Mouse (Mus musculus): ENCODE measurements around the gene H2al1j. TPM values are rescaled to one million over a fixed set of nuclear protein-coding genes. Genes with fewer than 3 reads are reported as not detected.
"Not testable (repeated sequence)": the region's sequence is repeated elsewhere in the genome, so short reads cannot be mapped to it uniquely, and the experiment has no call there.

H2al1j gene
- not detected for total RNA-seq (2021)
- long read RNA-seq, experiment 1, result 0 reads
- long read RNA-seq, experiment 2, result 0 reads

DNA sequence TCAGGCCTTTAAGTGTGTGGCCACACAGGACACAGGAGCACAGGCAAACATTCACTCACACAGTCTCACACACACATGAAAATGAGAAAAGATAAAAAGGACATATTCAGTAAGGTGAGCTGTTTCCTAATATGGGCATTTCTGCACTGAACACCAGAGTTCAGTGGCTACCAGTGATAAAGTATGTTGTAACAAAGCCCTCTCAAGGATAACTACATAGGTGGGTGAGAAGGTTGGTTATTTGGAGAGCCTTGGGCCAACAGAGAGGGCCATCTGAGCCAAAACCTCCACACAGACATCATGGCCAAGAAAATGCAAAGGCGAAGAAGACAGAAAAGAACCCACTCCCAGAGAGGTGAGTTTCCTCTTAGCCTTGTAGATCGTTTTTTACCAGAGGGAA is at the start of gene H2al1j:
TSS of gene H2al1j (plus strand) at position 301 of the 400 bp plus-strand sequence.
- DNase-seq (ENCODE audit: low spot score in 2 of 2), result not testable (repeated sequence)

DNA sequence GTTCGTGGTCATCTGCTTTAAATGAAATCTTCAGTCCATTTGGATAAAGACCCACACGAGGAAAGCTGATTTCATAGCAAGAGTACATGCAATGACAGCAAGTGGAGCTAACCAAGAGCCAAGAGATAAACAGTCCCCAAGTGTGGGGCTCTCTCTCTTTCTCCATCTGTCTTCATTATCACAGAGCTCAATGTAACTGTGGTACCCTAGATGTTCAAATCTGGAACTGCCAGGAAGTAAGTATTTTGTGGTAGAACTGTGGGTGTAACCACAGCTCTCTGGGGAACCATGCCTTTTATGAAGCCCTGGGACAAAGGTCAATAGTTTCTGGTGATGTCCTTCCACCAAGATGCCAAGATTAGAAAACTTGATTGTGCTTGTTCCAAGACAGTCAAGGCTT is 46.9 kb upstream of the H2al1j start:
- no peak for DNase-seq (ENCODE audit: low spot score in 2 of 2)

DNA sequence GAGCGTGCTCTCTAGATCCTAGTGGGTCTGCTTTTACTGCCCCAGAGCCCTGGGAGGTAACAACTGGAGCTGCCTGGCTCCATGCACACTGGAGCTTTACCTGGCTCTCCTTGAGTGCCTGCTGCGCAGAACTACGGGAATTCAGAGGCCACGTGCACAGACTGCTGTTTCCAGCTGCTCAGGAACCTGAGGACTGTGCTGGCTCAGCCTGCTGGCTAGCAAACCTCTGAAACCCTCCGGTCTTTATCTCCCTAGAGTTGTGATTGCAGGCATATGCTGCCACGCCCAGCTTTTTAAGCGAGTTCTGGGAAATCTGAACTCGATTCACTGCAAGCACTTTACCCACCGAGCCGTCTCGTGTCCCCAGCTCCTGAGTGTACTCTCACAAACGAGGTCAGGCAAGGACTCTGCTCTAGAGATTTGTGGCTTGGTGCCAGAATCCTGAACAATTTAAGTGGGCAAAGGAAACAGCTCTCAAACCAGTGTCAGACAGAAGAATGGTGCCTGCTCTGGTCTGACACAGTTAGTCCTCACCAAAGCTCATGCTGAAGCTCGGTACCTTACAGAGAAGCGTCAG is 39.2 kb upstream of the H2al1j start:
- DNase-seq (ENCODE audit: low spot score in 2 of 2), result no peak

DNA sequence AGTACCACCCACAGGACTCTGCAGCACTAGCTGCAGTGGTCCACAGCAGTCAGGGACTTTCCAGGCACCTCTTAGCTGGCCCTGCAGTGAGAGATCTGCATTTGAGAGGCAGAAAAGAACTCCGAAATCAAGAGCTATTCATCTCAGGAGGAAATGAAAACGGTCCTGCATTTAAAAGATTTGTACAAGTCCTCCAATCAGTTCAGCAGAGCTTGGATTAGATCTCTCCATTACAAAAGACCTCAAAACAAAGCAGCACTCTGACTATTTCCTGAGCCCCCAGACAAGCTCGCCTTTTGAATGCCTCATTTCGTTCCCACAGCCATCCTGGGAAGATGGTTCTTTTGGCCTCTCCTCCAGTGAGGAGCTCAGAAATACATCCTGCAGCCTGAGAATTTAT is 38.4 kb upstream of the H2al1j start:
- DNase-seq (ENCODE audit: low spot score in 2 of 2), result no peak

DNA sequence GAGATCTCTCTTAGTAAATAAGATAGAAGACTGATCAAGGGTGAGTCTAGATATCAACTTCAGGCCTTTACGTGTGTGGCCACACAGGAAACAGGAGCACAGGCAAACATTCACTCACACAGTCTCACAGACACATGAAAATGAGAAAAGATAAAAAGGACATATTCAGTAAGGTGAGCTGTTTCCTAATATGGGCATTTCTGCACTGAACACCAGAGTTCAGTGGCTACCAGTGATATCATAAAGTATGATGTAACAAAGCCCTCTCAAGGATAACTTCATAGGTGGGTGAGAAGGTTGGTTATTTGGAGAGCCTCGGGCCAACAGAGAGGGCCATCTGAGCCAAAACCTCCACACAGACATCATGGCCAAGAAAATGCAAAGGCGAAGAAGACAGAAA is 28.7 kb upstream of the H2al1j start, which contains the start of gene H2al1a:
TSS of gene H2al1a (plus strand) at position 301 of the 400 bp plus-strand sequence.
- DNase-seq (ENCODE audit: low spot score in 2 of 2), result not testable (repeated sequence)

- not testable (repeated sequence) for DNase-seq (ENCODE audit: low spot score in 2 of 2)
Measured at GRCm38 (mm10) chrX:11302132-11302531, 25.5 kb upstream of the H2al1j start, which contains the start of gene H2al1b. H2al1b (plus strand) TSS chrX:11302432.

GRCm38 (mm10) chrX:11305355-11305754 is 22.3 kb upstream of the H2al1j start, which contains the start of gene H2al1c:
H2al1c (plus strand) TSS chrX:11305655.
- not testable (repeated sequence) for DNase-seq (ENCODE audit: low spot score in 2 of 2)

GRCm38 (mm10) chrX:11308524-11308923 is 19.1 kb upstream of the H2al1j start, which contains the start of gene H2al1d:
H2al1d (plus strand) TSS chrX:11308824.
- DNase-seq (ENCODE audit: low spot score in 2 of 2), result not testable (repeated sequence)

DNA sequence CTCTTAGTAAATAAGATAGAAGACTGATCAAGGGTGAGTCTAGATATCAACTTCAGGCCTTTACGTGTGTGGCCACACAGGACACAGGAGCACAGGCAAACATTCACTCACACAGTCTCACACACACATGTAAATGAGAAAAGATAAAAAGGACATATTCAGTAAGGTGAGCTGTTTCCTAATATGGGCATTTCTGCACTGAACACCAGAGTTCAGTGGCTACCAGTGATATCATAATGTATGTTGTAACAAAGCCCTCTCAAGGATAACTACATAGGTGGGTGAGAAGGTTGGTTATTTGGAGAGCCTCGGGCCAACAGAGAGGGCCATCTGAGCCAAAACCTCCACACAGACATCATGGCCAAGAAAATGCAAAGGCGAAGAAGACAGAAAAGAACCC is 16.0 kb upstream of the H2al1j start, which contains the start of gene H2al1e:
TSS of gene H2al1e (plus strand) at position 301 of the 400 bp plus-strand sequence.
- DNase-seq (ENCODE audit: low spot score in 2 of 2), result not testable (repeated sequence)

GRCm38 (mm10) chrX:11314858-11315257 is 12.8 kb upstream of the H2al1j start, which contains the start of gene H2al1f:
H2al1f (plus strand) TSS chrX:11315158.
- DNase-seq (ENCODE audit: low spot score in 2 of 2), result not testable (repeated sequence)

GRCm38 (mm10) chrX:11317956-11318355 is 9.7 kb upstream of the H2al1j start, which contains the start of gene H2al1g:
H2al1g (plus strand) TSS chrX:11318256.
- not testable (repeated sequence) for DNase-seq (ENCODE audit: low spot score in 2 of 2)

- DNase-seq (ENCODE audit: low spot score in 2 of 2), result not testable (repeated sequence)
Measured at GRCm38 (mm10) chrX:11321192-11321591, 6.4 kb upstream of the H2al1j start, which contains the start of gene H2al1h. H2al1h (plus strand) TSS chrX:11321492.

DNA sequence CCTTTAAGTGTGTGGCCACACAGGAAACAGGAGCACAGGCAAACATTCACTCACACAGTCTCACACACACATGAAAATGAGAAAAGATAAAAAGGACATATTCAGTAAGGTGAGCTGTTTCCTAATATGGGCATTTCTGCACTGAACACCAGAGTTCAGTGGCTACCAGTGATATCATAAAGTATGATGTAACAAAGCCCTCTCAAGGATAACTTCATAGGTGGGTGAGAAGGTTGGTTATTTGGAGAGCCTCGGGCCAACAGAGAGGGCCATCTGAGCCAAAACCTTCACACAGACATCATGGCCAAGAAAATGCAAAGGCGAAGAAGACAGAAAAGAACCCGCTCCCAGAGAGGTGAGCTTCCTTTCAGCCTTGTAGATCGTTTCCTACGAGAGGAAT is 3.3 kb upstream of the H2al1j start, which contains the start of gene H2al1i:
TSS of gene H2al1i (plus strand) at position 301 of the 400 bp plus-strand sequence.
- DNase-seq (ENCODE audit: low spot score in 2 of 2), result not testable (repeated sequence)

DNA sequence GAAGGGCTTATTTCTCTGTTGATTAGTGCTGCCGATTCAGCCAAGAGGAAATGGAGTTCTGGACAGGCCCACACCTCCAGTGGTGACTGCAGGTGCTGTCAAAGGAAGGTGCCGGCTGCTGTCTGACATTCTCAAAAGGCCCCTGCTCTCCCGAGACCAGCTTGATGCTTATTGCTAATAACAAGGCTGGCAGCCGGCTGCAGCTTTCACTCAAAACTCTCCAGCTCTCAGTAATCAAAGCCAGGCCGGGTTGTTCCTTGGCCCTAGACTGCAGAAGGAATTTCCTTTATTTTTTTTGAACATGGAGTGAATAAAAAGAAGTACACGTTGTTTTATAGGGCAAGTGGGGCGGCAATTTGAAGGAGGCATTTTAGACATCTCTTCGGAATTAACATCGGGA is 18.1 kb downstream of the H2al1j start:
- DNase-seq (ENCODE audit: low spot score in 2 of 2), result no peak

- no peak for DNase-seq (ENCODE audit: low spot score in 2 of 2)
Measured at GRCm38 (mm10) chrX:11346756-11347155, 19.1 kb downstream of the H2al1j start.

DNA sequence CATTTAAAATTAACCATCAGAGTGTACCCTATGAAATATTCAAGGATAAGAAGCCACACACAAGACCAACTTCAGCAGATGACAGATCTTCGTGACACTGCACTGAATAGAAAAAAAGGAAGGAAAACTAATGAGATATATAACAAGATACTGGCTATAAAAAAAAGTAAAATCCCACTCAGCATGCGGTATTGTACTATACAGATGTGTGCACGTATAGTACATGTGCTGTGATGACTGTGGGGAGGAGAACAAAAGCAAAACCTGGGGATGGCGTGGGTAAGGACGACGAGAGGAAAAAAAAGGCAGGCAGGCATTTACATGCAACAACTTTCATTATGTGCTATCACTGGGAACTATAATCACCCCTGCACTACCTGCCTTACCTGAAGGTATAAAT is 33.2 kb downstream of the H2al1j start:
- no peak for DNase-seq (ENCODE audit: low spot score in 2 of 2)

DNA sequence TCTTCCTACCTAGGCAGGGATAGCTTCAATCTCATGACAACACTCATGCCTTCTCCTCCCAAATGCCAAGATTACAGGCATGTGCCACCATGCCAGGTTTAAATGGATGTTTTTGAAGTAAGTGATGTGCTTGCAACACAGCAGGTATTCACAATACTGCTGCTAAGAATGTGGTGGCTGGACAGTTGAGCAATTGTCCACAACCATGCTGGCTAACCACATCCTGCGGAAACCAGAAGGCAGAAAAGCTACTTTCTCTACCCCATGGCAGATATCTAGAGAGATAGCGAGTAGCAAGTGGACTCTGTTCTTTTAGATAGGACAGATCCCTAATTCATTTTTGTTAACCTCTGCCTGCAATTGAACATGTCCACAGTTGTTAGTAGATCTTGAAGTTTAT is 33.6 kb downstream of the H2al1j start:
- no peak for DNase-seq (ENCODE audit: low spot score in 2 of 2)

GRCm38 (mm10) chrX:11363890-11364289 is 36.3 kb downstream of the H2al1j start:
- no peak for DNase-seq (ENCODE audit: low spot score in 2 of 2)

GRCm38 (mm10) chrX:11365151-11365550 is 37.5 kb downstream of the H2al1j start:
- DNase-seq (ENCODE audit: low spot score in 2 of 2), result no peak

Measured in left cerebral cortex, adult 18-20 months (tissue).